Mouse (Mus musculus) midbrain, embryonic 13.5 days (tissue): ENCODE measurements around the gene Ppfibp1. TPM values are rescaled to one million over a fixed set of nuclear protein-coding genes. Genes with fewer than 3 reads are reported as not detected.
A peak's percentile ranks its signal among the peaks of the same experiment; 100 is the strongest.

Experiments
- ATAC-seq: fragments of 200-750 bp; cut with Nextera tagmentation; 2 replicates; pipeline ENCODE4 v1.8.0; 2017; ENCODE audit warnings: mild to moderate bottlenecking, moderate TSS enrichment, moderate library complexity
- H3K27ac ChIP-seq: fragments of 300-500 bp; sonication (generic); 2 replicates; pipeline ENCODE4 v1.5.1; 2015; ENCODE audit warnings: inconsistent platforms, mild to moderate bottlenecking, moderate library complexity
- H3K27me3 ChIP-seq: fragments of 300-500 bp; sonication (generic); 2 replicates; pipeline ENCODE4 v1.6.1; 2015; ENCODE audit warnings: mild to moderate bottlenecking, inconsistent platforms
- H3K36me3 ChIP-seq: fragments of 300-500 bp; sonication (generic); 2 replicates; pipeline ENCODE4 v1.6.1; 2015; ENCODE audit warnings: mild to moderate bottlenecking, inconsistent platforms
- H3K4me1 ChIP-seq: fragments of 300-500 bp; sonication (generic); replicated peaks from 2 replicates; pipeline ENCODE4 v1.6.1; 2015; ENCODE audit warnings: inconsistent platforms
- H3K4me2 ChIP-seq: fragments of 300-500 bp; sonication (generic); replicated peaks from 2 replicates; pipeline ENCODE4 v1.6.1; 2015; ENCODE audit warnings: moderate library complexity, mild to moderate bottlenecking, inconsistent platforms
- H3K4me3 ChIP-seq: fragments of 300-500 bp; sonication (generic); replicated peaks from 2 replicates; pipeline ENCODE4 v1.5.1; 2015; ENCODE audit warnings: mild to moderate bottlenecking, inconsistent platforms
- H3K9ac ChIP-seq: fragments of 300-500 bp; sonication (generic); replicated peaks from 2 replicates; pipeline ENCODE4 v1.6.1; 2015; ENCODE audit warnings: mild to moderate bottlenecking, inconsistent platforms
- H3K9me3 ChIP-seq: fragments of 300-500 bp; sonication (generic); 2 replicates; pipeline ENCODE4 v1.6.1; 2016; ENCODE audit warnings: mild to moderate bottlenecking, inconsistent platforms
- WGBS: fragments of 180-500 bp; shearing (Covaris S2); methylation state at CpG from one replicate; pipeline ENCODE4 v1.1.7; 2015; 5-methylcytosine and 5-hydroxymethylcytosine counted together
- polyA plus RNA-seq: library from polyadenylated mRNA; unstranded; fragments of >200 nt; fragmentation: Nextera tagmentation; extraction: Ambion mirVana; gene quantifications from 2 replicates; pipeline ENCODE4 v1.2.1, GENCODE M21; 2015

The Ppfibp1 gene
- polyA plus RNA-seq, 1 experiment from 2014 or later, result 14.2 TPM

DNA sequence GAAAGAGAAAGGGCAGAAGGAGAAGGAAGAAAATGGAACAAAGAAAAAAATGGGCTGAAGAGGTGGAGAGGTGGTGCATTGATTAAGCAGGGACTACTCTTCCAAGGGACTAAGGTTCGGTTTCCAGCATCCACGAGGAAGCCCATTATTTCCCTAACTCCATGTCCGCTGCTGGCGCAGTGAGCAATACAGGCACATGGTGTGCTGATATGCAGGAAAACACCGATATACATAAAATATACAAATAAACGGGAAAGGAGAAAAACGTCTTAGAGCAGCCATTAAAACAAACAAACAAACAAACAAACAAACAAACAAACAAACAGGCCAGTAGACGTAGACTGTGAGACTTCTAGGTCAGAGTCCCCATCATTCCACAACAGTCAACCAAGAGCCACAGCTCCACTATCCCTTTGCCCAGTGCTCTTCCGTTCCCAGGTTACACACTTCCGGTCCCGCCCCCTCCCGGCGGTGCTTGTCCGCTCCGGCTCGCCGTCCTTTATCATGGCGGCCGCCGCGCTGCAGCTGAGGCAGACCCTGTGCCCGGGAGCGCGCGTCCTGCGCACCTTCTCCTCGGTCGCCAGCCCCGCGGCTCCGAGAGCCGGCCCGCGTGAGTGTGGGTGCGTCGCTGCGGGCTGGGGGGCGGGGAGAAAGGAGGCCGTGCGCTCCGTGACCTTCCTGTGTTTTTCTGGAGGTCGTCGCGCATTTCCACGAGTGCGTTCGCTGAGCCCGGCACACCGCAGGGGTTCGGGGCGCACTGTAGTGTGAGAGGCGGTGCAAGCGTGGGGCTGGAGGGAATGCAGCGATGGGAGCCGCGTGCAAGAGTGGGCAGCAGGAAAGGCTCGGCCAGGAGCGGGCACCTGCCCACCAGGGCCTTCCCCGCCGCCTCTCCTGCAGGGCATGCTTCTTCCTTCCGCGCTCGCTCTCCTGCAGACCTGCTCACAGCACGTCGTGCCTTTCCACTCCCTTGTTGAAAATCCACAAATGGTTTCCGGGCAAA is 154.3 kb downstream of the Ppfibp1 start, which contains the start of gene Mrps35:
TSS of gene Mrps35 (plus strand) at position 474 of the 1,000 bp plus-strand sequence.
- peak within 1 kb of the TSS; percentile 92 for H3K9ac ChIP-seq
- peak within 1 kb of the TSS; percentile 65 for H3K4me2 ChIP-seq
- WGBS, result 6% methylated on average over 66 of the region's 66 CpGs
- peak; percentile 100 for ATAC-seq
- peaks cover 12% of the 10 kb centered on the region for H3K27me3 ChIP-seq
- peak within 1 kb of the TSS; percentile 88 for H3K27ac ChIP-seq
- H3K4me3 ChIP-seq, result peak within 1 kb of the TSS; percentile 91
- no peaks in the 10 kb centered on the region for H3K9me3 ChIP-seq
- peaks cover 19% of the 10 kb centered on the region for H3K4me1 ChIP-seq
- H3K36me3 ChIP-seq, result peaks cover 8% of the 10 kb centered on the region; the same call in 1 of the 2 replicates

GRCm38 (mm10) chr6:147043633-147044032 is 155.3 kb downstream of the Ppfibp1 start:
- Histone ChIP-seq H3K4me2 (peak overlapping the region; percentile 65), H3K36me3 (peaks cover 19% of the 10 kb centered on the region), H3K27me3 (peaks cover 12% of the 10 kb centered on the region), H3K9ac (peak overlapping the region; percentile 92), H3K27ac (no peak overlapping the region), H3K4me3 (peak overlapping the region; percentile 91), H3K9me3 (no peaks in the 10 kb centered on the region), H3K4me1 (peaks cover 19% of the 10 kb centered on the region)
- whole genome bisulfite sequencing, result 48% methylated on average over 7 of the region's 7 CpGs
- ATAC-seq, result no peak

- H3K4me1 ChIP-seq, result peaks cover 2% of the 10 kb centered on the region
- no peak overlapping the region for H3K4me3 ChIP-seq
- no peaks in the 10 kb centered on the region for H3K27me3 ChIP-seq
- no peak overlapping the region for H3K4me2 ChIP-seq
- 95% methylated on average over 13 of the region's 13 CpGs for WGBS
- H3K27ac ChIP-seq, result no peak overlapping the region
- peaks cover 63% of the 10 kb centered on the region for H3K36me3 ChIP-seq
- no peak overlapping the region for H3K9ac ChIP-seq
- ATAC-seq, result no peak
- no peaks in the 10 kb centered on the region for H3K9me3 ChIP-seq
Observed at GRCm38 (mm10) chr6:147049239-147049805, 161.0 kb downstream of the Ppfibp1 start.

- no peaks in the 10 kb centered on the region for H3K27me3 ChIP-seq
Observed at GRCm38 (mm10) chr6:147051666-147052065, 163.4 kb downstream of the Ppfibp1 start.

DNA sequence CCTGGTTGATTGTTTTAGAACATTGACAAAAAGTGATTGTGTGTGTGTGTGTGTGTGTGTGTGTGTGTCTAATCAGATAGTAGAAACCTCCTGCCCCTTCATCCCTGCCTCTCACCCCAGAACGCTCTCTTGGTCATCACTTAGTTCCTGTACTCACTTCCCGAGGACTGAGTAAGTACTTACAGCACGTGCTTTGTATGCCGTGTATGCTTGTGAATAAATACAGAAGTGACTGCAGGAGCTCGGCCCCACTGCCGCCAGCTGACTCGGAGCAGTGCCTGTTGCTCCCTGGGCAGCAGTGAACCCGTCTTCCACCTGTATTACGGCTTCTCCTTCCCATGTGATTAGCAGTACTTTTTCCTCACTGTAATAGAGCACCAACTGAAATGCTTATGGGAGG is 164.2 kb downstream of the Ppfibp1 start:
- no peaks in the 10 kb centered on the region for H3K27me3 ChIP-seq
- H3K9me3 ChIP-seq, result no peaks in the 10 kb centered on the region
- no peak overlapping the region for H3K9ac ChIP-seq
- no peak overlapping the region for H3K4me3 ChIP-seq
- WGBS, result 95% methylated on average over 9 of the region's 9 CpGs
- H3K36me3 ChIP-seq, result peaks cover 82% of the 10 kb centered on the region
- H3K27ac ChIP-seq, result no peak overlapping the region
- H3K4me2 ChIP-seq, result no peak overlapping the region
- no peak for ATAC-seq
- no peaks in the 10 kb centered on the region for H3K4me1 ChIP-seq

More at GRCm38 (mm10) chr6:147051666-147052065, 163.4 kb downstream of the Ppfibp1 start:
- 95% methylated on average over 8 of the region's 8 CpGs for WGBS
- Histone ChIP-seq H3K36me3 (peaks cover 84% of the 10 kb centered on the region), H3K4me1 (no peaks in the 10 kb centered on the region), H3K9ac (no peak overlapping the region), H3K4me3 (no peak overlapping the region), H3K27ac (no peak overlapping the region), H3K9me3 (no peaks in the 10 kb centered on the region), H3K4me2 (no peak overlapping the region)
- no peak for ATAC-seq

DNA sequence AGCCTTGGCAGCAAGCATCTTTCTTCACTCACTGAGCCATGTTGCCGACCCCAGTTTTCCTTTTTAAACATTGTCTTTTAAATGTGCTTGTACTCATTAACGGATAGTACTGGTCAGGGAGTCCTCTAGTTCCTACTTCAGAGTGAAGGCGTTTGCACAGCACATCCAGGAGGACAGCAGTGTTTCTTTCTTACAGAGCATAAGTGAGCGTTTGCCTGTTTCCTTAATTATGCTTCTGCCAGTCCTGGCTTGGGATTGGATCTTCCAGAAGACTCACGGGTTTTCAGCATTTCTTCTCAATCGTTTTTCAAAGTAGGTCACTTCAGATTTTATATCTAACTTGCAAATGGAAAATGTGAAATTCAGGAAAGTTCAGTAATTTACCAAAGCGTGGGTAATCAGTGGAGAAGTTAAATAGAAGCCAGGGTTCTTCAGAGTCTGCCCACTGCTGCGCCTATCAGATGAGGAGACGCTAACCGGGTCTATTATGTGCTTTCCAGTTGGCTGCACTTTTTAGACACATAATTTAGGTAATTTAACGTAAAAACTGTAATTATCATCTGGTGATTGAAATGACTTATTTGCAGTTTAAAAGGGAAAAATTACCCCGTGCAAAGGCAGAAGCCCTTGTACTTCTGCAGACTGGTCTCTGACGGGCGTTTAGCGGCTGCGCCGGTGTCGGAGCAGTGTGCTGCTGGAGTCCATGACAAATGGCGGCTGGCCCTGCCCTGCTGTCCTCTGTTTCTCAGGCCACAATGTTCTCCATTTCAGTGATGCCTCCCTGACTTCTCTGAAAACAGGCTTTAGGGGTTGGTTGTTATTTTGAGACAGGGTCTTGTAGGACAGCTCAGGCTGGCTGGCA is 165.7 kb downstream of the Ppfibp1 start:
- Histone ChIP-seq H3K9me3 (no peaks in the 10 kb centered on the region), H3K4me3 (no peak overlapping the region), H3K4me2 (no peak overlapping the region), H3K36me3 (peaks cover 76% of the 10 kb centered on the region), H3K4me1 (no peaks in the 10 kb centered on the region), H3K27ac (no peak overlapping the region), H3K9ac (no peak overlapping the region), H3K27me3 (no peaks in the 10 kb centered on the region)
- no peak for ATAC-seq
- 92% methylated on average over 19 of the region's 19 CpGs for WGBS

DNA sequence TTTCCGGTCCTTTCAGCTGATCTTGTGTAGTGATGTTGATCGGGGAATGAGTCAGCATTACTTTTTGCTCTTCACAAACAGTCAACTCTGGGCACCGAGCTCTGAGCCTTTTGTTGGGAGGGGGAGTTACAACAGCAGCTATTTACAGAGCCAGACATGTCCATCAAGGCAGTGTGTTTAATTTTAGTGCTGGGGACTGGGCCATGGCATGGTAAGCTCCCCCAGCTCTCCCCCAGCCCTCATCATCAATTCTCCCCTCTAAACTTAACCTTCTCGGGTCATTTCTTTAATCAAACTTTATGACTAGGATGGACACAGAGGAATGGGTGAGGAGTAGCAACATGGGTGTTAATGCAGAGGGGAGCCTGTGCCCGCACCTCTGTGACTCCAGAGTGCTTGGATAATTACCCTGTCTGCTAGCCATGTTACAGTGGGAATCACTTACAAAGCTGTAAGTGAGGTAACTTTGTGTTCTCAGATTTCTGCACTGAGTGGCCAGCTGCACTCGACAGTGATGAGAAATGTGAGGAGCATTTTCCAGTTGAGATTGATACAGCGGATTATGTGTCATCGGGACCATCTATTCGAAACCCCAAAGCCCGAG is 167.2 kb downstream of the Ppfibp1 start:
- 93% methylated on average over 10 of the region's 10 CpGs for WGBS
- H3K9me3 ChIP-seq, result no peaks in the 10 kb centered on the region
- no peak overlapping the region for H3K4me3 ChIP-seq
- H3K4me1 ChIP-seq, result no peaks in the 10 kb centered on the region
- H3K4me2 ChIP-seq, result no peak overlapping the region
- no peak overlapping the region for H3K27ac ChIP-seq
- no peak for ATAC-seq
- no peak overlapping the region for H3K9ac ChIP-seq
- H3K27me3 ChIP-seq, result no peaks in the 10 kb centered on the region
- H3K36me3 ChIP-seq, result peaks cover 71% of the 10 kb centered on the region

GRCm38 (mm10) chr6:147059326-147059725 is 171.0 kb downstream of the Ppfibp1 start:
- H3K36me3 ChIP-seq, result peaks cover 73% of the 10 kb centered on the region
- no peak overlapping the region for H3K27ac ChIP-seq
- ATAC-seq, result no peak
- H3K9ac ChIP-seq, result no peak overlapping the region
- no peak overlapping the region for H3K4me2 ChIP-seq
- H3K9me3 ChIP-seq, result no peaks in the 10 kb centered on the region
- no peaks in the 10 kb centered on the region for H3K27me3 ChIP-seq
- 69% methylated on average over 7 of the region's 7 CpGs for WGBS
- H3K4me3 ChIP-seq, result no peak overlapping the region
- no peaks in the 10 kb centered on the region for H3K4me1 ChIP-seq

GRCm38 (mm10) chr6:147061630-147062029 is 173.3 kb downstream of the Ppfibp1 start:
- 85% methylated on average over 9 of the region's 9 CpGs for WGBS
- no peak overlapping the region for H3K9ac ChIP-seq
- no peak overlapping the region for H3K4me3 ChIP-seq
- no peaks in the 10 kb centered on the region for H3K4me1 ChIP-seq
- H3K36me3 ChIP-seq, result peaks cover 60% of the 10 kb centered on the region
- no peaks in the 10 kb centered on the region for H3K27me3 ChIP-seq
- ATAC-seq, result peak; percentile 76
- no peak overlapping the region for H3K4me2 ChIP-seq
- H3K27ac ChIP-seq, result 0 out of 2 replicates have a peak overlapping the region, but pooled peaks have one; percentile 6
- H3K9me3 ChIP-seq, result no peaks in the 10 kb centered on the region

DNA sequence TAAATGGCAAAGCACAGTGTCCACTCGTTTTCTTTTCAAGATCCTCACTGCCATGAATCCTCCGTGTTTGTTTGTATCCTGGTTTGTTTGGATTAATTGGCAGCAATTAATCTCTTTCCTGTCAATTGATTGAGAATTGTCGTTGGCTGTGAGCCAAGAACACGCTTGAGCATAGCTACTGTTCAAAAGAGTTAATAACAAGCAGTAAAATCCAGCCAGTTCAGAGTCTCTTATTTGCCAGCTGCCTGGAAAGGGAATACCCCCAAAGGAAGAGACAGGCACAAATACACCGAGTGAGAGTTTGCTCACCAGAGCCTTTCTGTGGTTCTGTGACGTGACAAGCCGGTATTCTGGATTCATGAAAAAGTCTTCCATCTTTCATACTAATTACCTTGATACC is 173.7 kb downstream of the Ppfibp1 start:
- 0 out of 2 replicates have a peak, but pooled peaks have one; percentile 49 for ATAC-seq
- no peak overlapping the region for H3K4me2 ChIP-seq

GRCm38 (mm10) chr6:147062694-147063093 is 174.4 kb downstream of the Ppfibp1 start:
- Histone ChIP-seq H3K36me3 (peaks cover 65% of the 10 kb centered on the region), H3K4me1 (no peaks in the 10 kb centered on the region), H3K9ac (no peak overlapping the region), H3K9me3 (no peaks in the 10 kb centered on the region), H3K4me2 (no peak overlapping the region), H3K4me3 (no peak overlapping the region), H3K27me3 (no peaks in the 10 kb centered on the region), H3K27ac (no peak overlapping the region)
- ATAC-seq, result no peak
- WGBS, result 94% methylated on average over 7 of the region's 7 CpGs

More for the DNA sequence above, 173.7 kb downstream of the Ppfibp1 start:
- Histone ChIP-seq H3K27me3 (no peaks in the 10 kb centered on the region), H3K4me3 (no peak overlapping the region), H3K27ac (peak overlapping the region; percentile 41; the same call in 1 of the 2 replicates), H3K9me3 (no peaks in the 10 kb centered on the region), H3K36me3 (peaks cover 60% of the 10 kb centered on the region), H3K9ac (no peak overlapping the region), H3K4me1 (no peaks in the 10 kb centered on the region)
- 77% methylated on average over 7 of the region's 7 CpGs for WGBS
